Mouse (Mus musculus) stomach, postnatal 0 days (tissue): ENCODE results near the gene Pde4b.

Source experiments
- CTCF ChIP-seq: IDR thresholded peaks from 2 replicates; pipeline ENCODE4 v1.5.1; 2016; ENCODE audit warnings: antibody characterized with exemption, low read depth, mild to moderate bottlenecking, moderate library complexity
- EP300 ChIP-seq: optimal IDR thresholded peaks from 2 replicates; pipeline ENCODE3; 2016; ENCODE audit warnings: antibody characterized with exemption

- TF ChIP-seq EP300: no peak
- TF ChIP-seq CTCF: no peak
Observed at GRCm38 (mm10) chr4:102589537-102590031, 502.2 kb downstream of the Pde4b start.
